16 mouse cellular contexts compared by ENCODE assay signal in genomic region chr7:144114230-144114629, GRCm38 (mm10).
"Had no signal": no experiment of that assay in that cellular context is flagged by ENCODE, and none has a peak within 500 bp of the region (broad histone marks: within the 10 kb centered on the region; RNA-seq: fewer than 3 reads in every experiment).

No protein-coding gene starts in this region.

- H3K27ac ChIP-seq: neural tube, embryonic 13.5 days; neural tube, embryonic 15.5 days; stomach, embryonic 15.5 days; stomach, postnatal 0 days had no signal

- H3K36me3 ChIP-seq: neural tube, embryonic 13.5 days; neural tube, embryonic 15.5 days; stomach, embryonic 15.5 days had no signal

- H3K9ac ChIP-seq: neural tube, embryonic 13.5 days; neural tube, embryonic 15.5 days; stomach, embryonic 15.5 days had no signal

- H3K4me1 ChIP-seq: stomach, embryonic 15.5 days had no signal

- H3K27me3 ChIP-seq: neural tube, embryonic 13.5 days; neural tube, embryonic 15.5 days; stomach, embryonic 15.5 days had no signal

- H3K4me3 ChIP-seq: neural tube, embryonic 13.5 days; neural tube, embryonic 15.5 days; stomach, embryonic 15.5 days had no signal

- H3K9me3 ChIP-seq: neural tube, embryonic 13.5 days; neural tube, embryonic 15.5 days; stomach, embryonic 15.5 days had no signal

- DNase-seq: retina, postnatal 1 day; right cerebral cortex, adult 18-20 months; right cerebral cortex, postnatal 14 days; right cerebral cortex, postnatal 25 days; right cerebral cortex, postnatal 4 days; spleen, adult 18-20 months; thymus, adult 18-20 months; thymus, adult 2 months; thymus, postnatal 14 days; thymus, postnatal 25 days; thymus, postnatal 36 days; thymus, postnatal 4 days had no signal

- H3K4me2 ChIP-seq: neural tube, embryonic 13.5 days; neural tube, embryonic 15.5 days; stomach, embryonic 15.5 days had no signal
